Comparison of ENCODE assay signal across 17 mouse cellular contexts in the genomic region with DNA sequence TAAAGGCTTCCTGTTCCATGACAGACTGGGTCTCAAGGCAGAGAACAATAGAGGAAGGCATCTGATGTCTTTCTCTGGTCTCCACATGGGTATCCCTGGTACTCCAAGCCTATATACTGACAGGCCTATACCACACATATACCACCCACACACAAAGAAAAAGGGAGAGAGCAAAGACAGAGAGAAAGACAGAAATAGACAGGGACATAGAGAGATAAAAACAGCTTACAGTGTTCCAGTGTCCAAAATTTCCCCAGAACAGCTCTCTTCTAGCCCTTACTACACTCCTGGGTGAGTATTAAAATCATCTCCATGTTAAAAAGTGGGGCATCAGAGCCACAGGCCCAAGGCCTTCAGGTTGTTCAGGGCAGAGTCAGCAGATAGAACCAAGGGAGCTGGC.
"Had no signal": no experiment of that assay in that cellular context is flagged by ENCODE, and none has a peak within 500 bp of the region (broad histone marks: within the 10 kb centered on the region; RNA-seq: fewer than 3 reads in every experiment).

No protein-coding gene starts in this region.

- DNase-seq: retina, postnatal 1 day; right cerebral cortex, adult 18-20 months; right cerebral cortex, postnatal 14 days; right cerebral cortex, postnatal 25 days; right cerebral cortex, postnatal 4 days; spleen, adult 18-20 months; thymus, adult 18-20 months; thymus, adult 2 months; thymus, postnatal 14 days; thymus, postnatal 25 days; thymus, postnatal 36 days; thymus, postnatal 4 days had no signal

- H3K4me1 ChIP-seq: stomach, embryonic 15.5 days had no signal

- H3K9me3 ChIP-seq: neural tube, embryonic 12.5 days; neural tube, embryonic 13.5 days; neural tube, embryonic 15.5 days; stomach, embryonic 15.5 days had no signal

- H3K27ac ChIP-seq: neural tube, embryonic 12.5 days; neural tube, embryonic 13.5 days; neural tube, embryonic 15.5 days; stomach, embryonic 15.5 days; stomach, postnatal 0 days had no signal

- H3K4me3 ChIP-seq: neural tube, embryonic 12.5 days; neural tube, embryonic 13.5 days; neural tube, embryonic 15.5 days; stomach, embryonic 15.5 days had no signal

- H3K36me3 ChIP-seq: neural tube, embryonic 12.5 days; neural tube, embryonic 13.5 days; neural tube, embryonic 15.5 days; stomach, embryonic 15.5 days had no signal

- H3K27me3 ChIP-seq: neural tube, embryonic 12.5 days; neural tube, embryonic 13.5 days; neural tube, embryonic 15.5 days; stomach, embryonic 15.5 days had no signal

- H3K4me2 ChIP-seq: neural tube, embryonic 12.5 days; neural tube, embryonic 13.5 days; neural tube, embryonic 15.5 days; stomach, embryonic 15.5 days had no signal

- H3K9ac ChIP-seq: neural tube, embryonic 12.5 days; neural tube, embryonic 13.5 days; neural tube, embryonic 15.5 days; stomach, embryonic 15.5 days had no signal
